Mouse (Mus musculus): ENCODE measurements around the gene Crb2.

Crb2 gene

GRCm38 (mm10) chr2:37776016-37776415 is at the start of gene Crb2:
Gene Crb2 (plus strand): TSS chr2:37776249.
- no peak for DNase-seq (ENCODE audit: low spot score in 2 of 2)

DNA sequence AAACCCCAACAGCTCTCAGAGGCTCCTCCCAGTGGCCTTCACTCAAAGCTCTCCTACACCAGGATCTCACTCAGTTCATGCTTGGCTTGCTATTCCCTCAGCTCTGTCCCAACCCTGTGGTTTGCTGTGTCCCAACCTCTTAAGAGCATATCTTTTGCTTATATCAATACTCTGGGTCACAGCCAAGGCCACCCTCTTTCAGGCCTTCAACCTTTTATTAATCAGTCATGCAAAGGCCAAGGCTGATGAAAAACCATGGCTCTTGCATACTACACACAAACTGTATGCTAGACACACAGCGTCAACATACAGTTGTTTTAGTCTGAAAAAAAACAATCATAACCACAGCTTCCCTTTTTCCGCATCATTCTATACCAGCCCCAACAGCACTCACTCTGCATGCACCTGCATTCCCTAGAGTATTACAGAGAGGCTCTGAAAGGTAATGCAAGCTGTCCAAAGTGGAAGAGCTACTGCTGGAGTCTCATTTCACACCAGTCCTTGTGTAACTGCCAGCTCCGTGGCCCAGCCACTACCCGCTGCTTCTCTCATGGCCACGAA is 44.7 kb upstream of the Crb2 start:
- no peak for DNase-seq (ENCODE audit: low spot score in 2 of 2)

GRCm38 (mm10) chr2:37734979-37735806 is 40.9 kb upstream of the Crb2 start:
- no peak for DNase-seq (ENCODE audit: low spot score in 2 of 2)

DNA sequence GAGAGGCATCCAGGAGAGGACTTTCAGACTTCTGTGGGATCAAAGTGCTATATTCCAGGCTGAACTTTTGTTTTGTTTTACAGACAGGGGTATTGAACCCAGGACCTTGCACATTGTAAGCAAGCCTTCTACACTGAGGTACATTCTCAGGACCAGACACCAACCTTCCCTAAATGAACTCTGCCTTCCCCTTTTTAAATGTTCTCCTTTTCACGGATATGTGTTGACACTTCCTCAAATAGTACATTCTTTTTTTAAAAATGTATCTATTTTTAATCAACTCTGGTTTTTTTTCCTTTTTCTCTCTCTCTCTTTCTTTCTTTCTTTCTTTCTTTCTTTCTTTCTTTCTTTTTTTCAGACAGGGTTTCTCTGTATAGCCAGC is 40.3 kb upstream of the Crb2 start:
- no peak for DNase-seq (ENCODE audit: low spot score in 2 of 2)

GRCm38 (mm10) chr2:37741806-37742554 is 34.1 kb upstream of the Crb2 start:
- no peak for DNase-seq (ENCODE audit: low spot score in 2 of 2)

GRCm38 (mm10) chr2:37744773-37745395 is 31.2 kb upstream of the Crb2 start:
- no peak for DNase-seq (ENCODE audit: low spot score in 2 of 2)

DNA sequence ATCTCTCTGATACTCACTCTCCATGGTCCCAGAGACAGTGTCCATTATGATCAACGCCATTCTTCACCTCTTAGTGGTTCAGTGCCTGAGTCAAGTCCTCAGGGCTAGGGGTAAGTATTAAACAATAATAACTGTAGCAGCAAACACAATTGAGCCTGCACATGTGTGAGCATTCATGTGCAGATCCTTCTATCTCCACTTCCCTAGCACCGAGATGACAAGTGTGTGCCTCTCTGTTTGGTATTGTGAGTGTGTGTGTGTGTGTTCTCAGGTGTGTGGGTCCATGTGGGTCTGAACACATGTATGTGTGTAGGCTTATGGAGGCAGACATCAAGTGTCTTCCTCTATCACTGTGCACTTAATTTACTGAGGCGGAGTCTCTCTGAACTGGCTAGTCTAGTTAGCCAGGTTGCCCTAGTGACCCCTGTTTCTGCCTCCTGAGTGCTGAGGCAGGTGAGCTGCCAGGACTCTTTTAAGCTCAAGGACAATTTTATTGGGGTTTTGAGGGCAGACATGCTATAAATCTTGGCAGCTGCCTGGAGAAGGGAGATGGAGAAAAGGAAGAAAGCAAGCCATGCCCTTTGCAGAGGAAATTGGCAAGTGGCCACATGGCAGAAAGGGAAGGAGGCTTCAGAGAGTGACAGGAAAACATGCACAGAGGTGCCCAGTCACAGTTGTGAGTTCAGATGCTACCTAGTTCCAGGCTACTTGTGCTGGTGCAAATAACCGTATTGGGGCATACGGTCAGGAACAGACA is 29.6 kb upstream of the Crb2 start:
- no peak for DNase-seq (ENCODE audit: low spot score in 2 of 2)

GRCm38 (mm10) chr2:37747909-37748308 is 28.1 kb upstream of the Crb2 start:
- no peak for DNase-seq (ENCODE audit: low spot score in 2 of 2)

- DNase-seq (ENCODE audit: low spot score in 2 of 2), result no peak
These were observed 27.5 kb upstream of the Crb2 start for GRCm38 (mm10) chr2:37748442-37749066.

GRCm38 (mm10) chr2:37749323-37749722 is 26.7 kb upstream of the Crb2 start:
- no peak for DNase-seq (ENCODE audit: low spot score in 2 of 2)

GRCm38 (mm10) chr2:37751114-37751513 is 24.9 kb upstream of the Crb2 start:
- no peak for DNase-seq (ENCODE audit: low spot score in 2 of 2)

DNA sequence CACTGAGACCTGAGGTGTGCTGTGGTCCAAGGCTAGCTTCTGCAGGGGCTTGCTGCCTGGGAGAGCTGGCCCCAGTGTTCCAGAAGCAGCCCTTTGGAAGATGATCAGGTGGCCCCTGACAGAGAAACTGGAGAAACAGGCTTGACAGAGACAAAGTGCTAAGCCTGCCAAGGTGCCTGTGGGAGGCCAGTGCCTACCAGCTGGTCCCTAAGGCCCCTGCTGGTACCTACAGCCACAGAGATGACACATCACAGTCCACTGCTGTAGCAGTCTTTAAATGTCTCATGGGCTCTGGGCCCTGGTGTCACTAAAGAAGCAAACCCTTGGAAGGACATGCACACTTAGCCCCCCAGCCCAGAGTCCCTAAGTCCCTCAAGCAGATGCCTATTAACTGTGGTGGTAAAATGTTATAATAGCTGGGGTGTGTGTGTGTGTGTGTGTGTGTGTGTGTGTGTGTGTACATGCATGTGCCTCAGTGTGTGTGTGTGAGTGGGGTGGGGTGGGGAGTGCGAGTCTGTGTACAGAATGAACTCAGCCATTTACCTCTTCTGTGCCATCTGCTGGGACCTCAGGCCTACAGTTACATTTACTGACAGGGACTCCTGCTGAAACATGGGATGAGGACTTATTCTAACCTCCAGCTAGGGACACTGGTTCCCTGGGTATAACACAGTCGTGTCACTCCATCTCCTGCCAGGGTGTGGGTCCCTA is 19.7 kb upstream of the Crb2 start:
- DNase-seq (ENCODE audit: low spot score in 2 of 2), result no peak

GRCm38 (mm10) chr2:37757016-37757415 is 19.0 kb upstream of the Crb2 start:
- no peak for DNase-seq (ENCODE audit: low spot score in 2 of 2)

DNA sequence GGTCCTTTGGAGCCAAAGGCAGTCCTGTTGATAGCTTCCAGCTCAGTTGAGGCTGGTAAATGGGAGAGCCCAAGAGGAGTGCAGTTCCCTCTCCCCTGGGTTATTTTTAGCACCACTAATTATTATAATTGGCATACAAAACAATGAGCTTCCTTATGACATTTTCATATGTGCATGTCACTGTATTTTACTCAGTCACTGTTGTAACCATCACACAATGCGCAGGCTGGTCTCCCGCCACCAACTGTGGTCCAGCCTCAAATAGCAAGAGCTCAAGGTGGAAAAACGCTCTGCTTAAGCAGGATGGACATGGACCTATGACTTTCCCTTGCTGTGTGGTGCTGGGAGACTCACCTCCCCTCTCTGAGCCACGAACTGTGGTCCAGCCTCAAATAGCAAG is 18.3 kb upstream of the Crb2 start:
- no peak for DNase-seq (ENCODE audit: low spot score in 2 of 2)

DNA sequence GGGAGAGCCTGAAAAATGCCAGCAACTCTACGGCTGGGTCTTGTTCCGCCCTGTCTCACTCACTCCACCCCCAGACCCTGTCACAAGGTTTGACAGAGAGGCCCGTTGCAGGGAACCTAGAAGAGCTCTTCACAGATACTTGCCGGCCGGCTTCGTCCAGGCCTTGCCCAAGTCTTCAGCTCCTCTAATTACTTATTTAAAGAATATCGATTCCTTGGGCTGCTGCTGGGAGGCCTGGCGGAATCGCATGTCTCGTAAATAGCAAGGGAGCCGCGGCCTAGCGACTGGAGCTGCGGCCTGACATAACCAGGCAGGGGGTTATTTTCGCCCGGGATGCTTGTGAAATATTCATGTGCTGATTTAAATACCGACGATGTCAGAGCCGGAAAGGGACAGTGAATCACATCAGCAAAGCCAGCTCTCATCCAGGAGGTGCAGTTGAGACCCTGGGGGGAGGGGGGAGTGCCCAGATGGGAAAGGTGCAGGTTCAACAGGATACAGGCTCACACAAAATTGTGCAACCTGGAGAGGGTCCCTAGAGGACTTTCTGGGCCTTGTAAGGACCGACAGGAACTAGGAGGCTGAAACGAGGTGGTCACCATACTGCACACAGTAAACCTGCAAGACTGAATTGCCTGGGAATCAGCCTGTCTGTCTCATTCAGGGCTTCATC is 17.6 kb upstream of the Crb2 start:
- DNase-seq (ENCODE audit: low spot score in 2 of 2), result no peak

DNA sequence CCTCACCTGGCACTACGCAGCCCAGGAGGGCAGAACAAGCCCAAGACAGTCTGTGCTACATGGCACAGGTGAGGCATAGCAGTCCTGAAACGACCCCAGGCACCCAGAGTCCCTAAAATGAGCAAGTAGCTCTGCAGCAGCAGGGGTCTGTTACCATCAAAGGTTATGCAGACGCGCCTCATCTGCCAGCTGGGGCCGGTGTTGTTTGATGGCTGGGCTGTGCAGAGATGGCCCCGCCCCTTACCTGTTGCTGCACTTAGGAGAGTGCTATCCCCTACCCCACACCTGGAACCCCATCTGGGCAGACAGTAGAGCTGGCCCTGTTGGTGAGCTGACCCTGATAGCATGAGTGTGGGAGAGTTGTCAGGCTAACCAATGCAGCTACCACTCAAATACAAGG is 15.4 kb upstream of the Crb2 start:
- DNase-seq (ENCODE audit: low spot score in 2 of 2), result no peak

GRCm38 (mm10) chr2:37763638-37764037 is 12.4 kb upstream of the Crb2 start:
- DNase-seq (ENCODE audit: low spot score in 2 of 2), result no peak

GRCm38 (mm10) chr2:37764514-37764913 is 11.5 kb upstream of the Crb2 start:
- DNase-seq (ENCODE audit: low spot score in 2 of 2), result no peak

DNA sequence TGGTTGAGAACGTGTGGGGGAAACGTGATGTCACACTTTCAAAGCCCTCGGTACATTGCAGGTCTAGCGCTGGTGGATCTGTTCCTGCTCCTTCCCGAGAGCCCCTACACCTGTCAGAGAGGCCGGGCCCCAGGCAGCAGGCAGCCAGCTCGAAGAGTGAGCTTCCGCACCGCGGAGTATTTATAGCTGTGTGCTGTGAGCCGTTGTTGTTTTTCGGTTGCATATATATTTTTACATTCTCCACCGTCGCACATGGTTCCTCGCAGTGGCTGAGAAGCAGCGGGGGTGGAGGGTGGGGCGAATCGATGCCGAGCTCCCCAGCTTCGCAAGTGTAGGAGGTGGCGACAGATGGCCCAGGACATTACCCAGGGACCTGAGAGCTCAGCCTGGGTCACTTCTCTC is 11.0 kb upstream of the Crb2 start:
- no peak for DNase-seq (ENCODE audit: low spot score in 2 of 2)

Data from urinary bladder, postnatal 4 days (tissue).